Mouse (Mus musculus) stomach, embryonic 16.5 days (tissue): Measurements from ENCODE around the gene Scamp5. TPM values are rescaled to one million over a fixed set of nuclear protein-coding genes. Genes with fewer than 3 reads are reported as not detected.

ENCODE experiments used
- ATAC-seq: fragments of 200-750 bp; cut with Nextera tagmentation; 2 replicates; pipeline ENCODE4 v1.8.0; 2017; ENCODE audit warnings: moderate number of reproducible peaks, moderate TSS enrichment; ENCODE audit not compliant: insufficient read depth, low FRiP score
- H3K27ac ChIP-seq: fragments of 300-500 bp; sonication (generic); 2 replicates; pipeline ENCODE4 v1.5.1; 2014; ENCODE audit warnings: low read length
- H3K27me3 ChIP-seq: fragments of 300-500 bp; sonication (generic); 2 replicates; pipeline ENCODE4 v1.6.1; 2014; ENCODE audit warnings: low read length, control low read depth, mixed read lengths; ENCODE audit not compliant: control insufficient read depth, insufficient read depth
- H3K36me3 ChIP-seq: fragments of 300-500 bp; sonication (generic); 2 replicates; pipeline ENCODE4 v1.6.1; 2014; ENCODE audit warnings: low read length; ENCODE audit not compliant: control insufficient read depth, insufficient read depth
- H3K4me1 ChIP-seq: fragments of 300-500 bp; sonication (generic); 2 replicates; pipeline ENCODE4 v1.6.1; 2014; ENCODE audit warnings: low read length, control low read depth, mixed read lengths; ENCODE audit not compliant: control insufficient read depth, insufficient read depth
- H3K4me2 ChIP-seq: fragments of 300-500 bp; sonication (generic); 2 replicates; pipeline ENCODE4 v1.6.1; 2014; ENCODE audit warnings: low read depth, low read length, mixed read lengths
- H3K4me3 ChIP-seq: fragments of 300-500 bp; sonication (generic); replicated peaks from 2 replicates; pipeline ENCODE4 v1.5.1; 2014; ENCODE audit warnings: mild to moderate bottlenecking, low read length
- H3K9ac ChIP-seq: fragments of 300-500 bp; sonication (generic); 2 replicates; pipeline ENCODE4 v1.6.1; 2014; ENCODE audit warnings: low read length
- H3K9me3 ChIP-seq: fragments of 300-500 bp; sonication (generic); replicated peaks from 2 replicates; pipeline ENCODE4 v1.6.1; 2016; ENCODE audit warnings: low read length, control low read depth; ENCODE audit not compliant: control insufficient read depth
- WGBS: fragments of 180-500 bp; shearing (Covaris S2); extraction: QIAGEN DNeasy Blood & Tissue Kit; methylation state at CpG from one replicate; pipeline ENCODE4 v1.1.7; 2014; 5-methylcytosine and 5-hydroxymethylcytosine counted together
- polyA plus RNA-seq: library from polyadenylated mRNA; unstranded; fragments of >200 nt; fragmentation: Nextera tagmentation; extraction: Ambion mirVana; gene quantifications from 2 replicates; pipeline ENCODE4 v1.2.1, GENCODE M21; 2015

Gene Scamp5
- polyA plus RNA-seq, 1 experiment from 2014 or later = 28.5 TPM

DNA sequence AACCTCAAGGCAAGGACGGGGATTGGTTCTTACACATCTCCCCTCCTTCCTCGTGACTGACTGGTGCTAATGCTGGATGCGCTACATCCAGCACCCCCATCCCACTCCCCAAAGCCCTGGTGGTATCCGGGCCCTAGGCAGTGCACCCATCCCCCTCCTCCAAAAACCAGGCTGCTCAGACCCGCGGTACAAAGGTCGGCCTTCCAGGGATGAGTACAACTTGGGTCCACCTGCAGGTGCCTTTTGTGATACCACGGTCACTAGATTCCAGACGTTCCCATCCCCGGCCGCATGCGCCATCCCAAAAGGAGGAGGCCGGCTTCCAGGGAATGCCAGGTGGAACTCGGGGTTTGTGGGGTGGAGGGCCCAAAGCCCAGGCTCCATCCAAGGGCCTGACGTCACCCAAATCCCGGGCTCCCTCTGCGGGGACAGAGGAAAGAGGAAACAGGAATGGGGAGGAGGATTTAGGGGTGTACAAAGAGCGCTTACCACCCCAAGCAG, 539 bp downstream of the Scamp5 start:
- WGBS = under 1% methylated on average over 18 of the region's 18 CpGs
- ATAC-seq = peak; percentile 24; the same call in 1 of the 2 replicates

DNA sequence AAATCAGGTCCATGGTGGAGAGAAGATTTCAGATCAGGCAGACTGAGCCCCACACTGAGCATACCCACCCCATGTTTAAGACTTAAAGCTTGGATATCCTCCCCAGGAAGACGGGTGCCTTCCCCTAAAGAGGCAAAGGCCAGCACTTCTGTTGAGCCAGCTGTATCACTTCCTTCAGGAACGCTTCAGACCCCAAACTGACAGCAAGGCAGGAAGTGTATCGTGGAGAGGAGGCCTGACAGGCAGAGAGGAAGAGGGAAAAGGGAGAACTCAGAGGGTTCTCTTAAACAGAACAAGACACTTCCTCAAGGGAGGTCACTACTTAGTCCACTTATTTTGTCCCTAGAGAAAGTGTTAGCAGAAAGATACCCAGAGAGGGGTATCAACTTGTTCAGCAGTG, 1.8 kb downstream of the Scamp5 start:
- Histone ChIP-seq H3K4me3 (no peak overlapping the region; the same call in 1 of the 2 replicates), H3K9me3 (no peaks in the 10 kb centered on the region), H3K27ac (no peak overlapping the region), H3K36me3 (no peaks in the 10 kb centered on the region), H3K4me2 (peak overlapping the region; percentile 89), H3K4me1 (peaks cover 8% of the 10 kb centered on the region; the same call in 1 of the 2 replicates), H3K27me3 (no peaks in the 10 kb centered on the region), H3K9ac (no peak overlapping the region)
- no peak for ATAC-seq
- WGBS = 41% methylated on average over 3 of the region's 3 CpGs

More for the DNA sequence above, 539 bp downstream of the Scamp5 start:
- H3K9me3 ChIP-seq = no peaks in the 10 kb centered on the region
- H3K4me2 ChIP-seq = peak overlapping the region; percentile 89
- H3K4me3 ChIP-seq = peak overlapping the region; percentile 75
- H3K27me3 ChIP-seq = no peaks in the 10 kb centered on the region
- peaks cover 8% of the 10 kb centered on the region; the same call in 1 of the 2 replicates for H3K4me1 ChIP-seq
- H3K9ac ChIP-seq = peak overlapping the region; percentile 83
- peak overlapping the region; percentile 69 for H3K27ac ChIP-seq
- no peaks in the 10 kb centered on the region for H3K36me3 ChIP-seq

DNA sequence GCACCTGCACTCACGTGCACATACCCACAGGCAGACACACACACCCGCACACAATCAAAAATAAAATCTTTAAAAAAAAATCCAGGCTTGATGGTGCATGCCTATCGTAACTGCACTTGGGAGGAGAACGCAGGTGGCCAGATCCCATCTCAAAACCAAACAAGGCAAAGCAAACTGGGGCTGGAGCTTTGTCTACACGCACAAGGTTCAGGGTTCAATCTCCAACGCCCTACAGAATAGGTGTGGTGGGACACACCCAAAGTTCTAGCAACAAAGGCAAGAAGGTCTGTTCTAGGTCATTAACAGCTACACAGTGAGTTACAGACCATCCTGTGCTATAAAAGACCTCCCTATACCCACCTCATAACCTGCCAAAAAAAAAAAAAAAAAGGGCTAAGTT, 5.0 kb downstream of the Scamp5 start:
- Histone ChIP-seq H3K27ac (peak overlapping the region; percentile 82), H3K9ac (no peak overlapping the region), H3K4me2 (no peak overlapping the region), H3K36me3 (no peaks in the 10 kb centered on the region), H3K9me3 (no peaks in the 10 kb centered on the region), H3K4me3 (no peak overlapping the region), H3K4me1 (peaks cover 8% of the 10 kb centered on the region; the same call in 1 of the 2 replicates), H3K27me3 (no peaks in the 10 kb centered on the region)
- peak; percentile 81 for ATAC-seq
- WGBS = 55% methylated on average over 6 of the region's 6 CpGs

DNA sequence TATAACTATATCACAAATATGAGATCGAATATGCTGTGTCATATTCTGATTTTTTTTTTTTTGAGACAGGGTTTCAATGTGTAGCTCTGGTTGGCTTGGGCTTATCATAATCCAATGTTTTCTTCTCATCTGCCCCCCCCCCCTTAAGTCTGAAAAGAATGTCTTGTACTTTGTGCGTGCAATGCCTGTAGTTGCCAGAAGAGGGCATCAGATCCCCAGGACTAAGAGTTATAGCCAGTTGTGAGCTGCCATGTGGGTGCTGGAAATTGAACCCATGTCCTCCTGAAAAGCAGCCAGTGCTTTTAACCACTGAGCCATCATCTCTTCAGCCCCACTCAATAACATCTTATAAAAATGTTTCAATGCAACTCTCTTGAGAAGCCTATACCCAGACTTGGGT, 8.2 kb downstream of the Scamp5 start:
- no peaks in the 10 kb centered on the region for H3K36me3 ChIP-seq
- no peak overlapping the region for H3K4me3 ChIP-seq
- no peak overlapping the region for H3K9ac ChIP-seq
- no peaks in the 10 kb centered on the region for H3K4me1 ChIP-seq
- H3K9me3 ChIP-seq = no peaks in the 10 kb centered on the region
- ATAC-seq = no peak
- no peak overlapping the region for H3K4me2 ChIP-seq
- WGBS = 94% methylated on average over 2 of the region's 2 CpGs
- no peaks in the 10 kb centered on the region for H3K27me3 ChIP-seq
- no peak overlapping the region for H3K27ac ChIP-seq

DNA sequence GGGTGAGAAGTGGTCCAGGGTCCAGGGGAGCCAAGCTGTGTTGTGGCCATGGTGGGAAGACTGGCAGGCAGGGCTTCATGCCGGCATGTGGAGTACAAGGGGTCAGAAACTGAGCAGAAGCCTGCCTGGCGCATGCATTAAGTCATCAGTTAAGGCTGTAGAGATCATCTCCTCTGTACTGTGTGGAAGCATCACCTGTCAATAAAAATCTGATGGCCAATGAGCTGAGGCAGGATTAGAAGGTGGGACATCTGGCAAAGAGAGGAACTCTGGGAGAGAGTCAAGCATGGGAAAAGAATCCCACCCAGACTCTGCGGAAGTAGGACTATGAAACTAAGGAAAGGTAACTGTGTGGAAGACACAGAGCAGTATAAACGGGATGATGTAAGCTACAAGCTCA, 14.3 kb downstream of the Scamp5 start:
- Histone ChIP-seq H3K4me3 (no peak overlapping the region), H3K4me1 (no peaks in the 10 kb centered on the region), H3K4me2 (no peak overlapping the region), H3K9me3 (no peaks in the 10 kb centered on the region), H3K36me3 (no peaks in the 10 kb centered on the region), H3K27me3 (no peaks in the 10 kb centered on the region), H3K9ac (no peak overlapping the region), H3K27ac (no peak overlapping the region)
- WGBS = 91% methylated on average over 4 of the region's 4 CpGs
- ATAC-seq = no peak

DNA sequence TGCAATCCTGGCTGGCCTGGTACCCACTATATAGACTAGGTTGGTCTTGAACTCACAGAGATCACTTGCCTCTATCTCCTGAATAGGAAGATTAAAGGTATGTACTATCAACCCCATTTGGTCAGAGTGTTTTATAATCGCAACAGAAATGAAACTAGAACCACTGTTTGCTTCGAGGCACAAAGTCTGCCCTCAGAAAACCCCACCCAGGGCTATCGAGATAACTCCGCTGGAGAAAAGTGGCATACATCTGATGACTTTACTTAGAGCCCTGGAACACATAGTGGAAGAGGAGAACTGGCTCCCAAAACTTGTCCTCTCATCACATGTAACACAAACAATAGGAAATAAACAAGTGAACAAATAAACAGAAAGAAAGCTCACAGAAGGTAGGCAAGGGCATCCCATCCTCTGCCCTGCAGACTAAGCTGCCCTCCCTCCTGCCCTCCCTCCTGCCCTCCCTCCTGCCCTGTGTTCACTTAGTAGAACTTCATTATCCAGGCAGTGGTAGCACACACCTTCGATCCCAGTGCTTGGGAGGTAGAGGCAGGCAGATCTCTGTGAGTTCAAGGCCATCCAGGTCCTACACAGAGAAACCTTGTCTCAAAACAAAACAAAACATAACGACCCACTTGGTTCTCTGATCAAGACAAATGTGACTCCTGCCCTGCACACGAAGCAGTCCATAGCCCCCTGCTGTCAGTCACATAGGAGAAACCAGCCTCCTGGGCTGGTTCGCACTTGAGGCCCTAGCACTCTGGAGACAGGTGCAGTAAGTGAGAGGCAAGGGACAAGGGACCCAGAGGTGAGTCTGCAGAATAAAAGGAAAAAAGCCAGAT, 15.0 kb downstream of the Scamp5 start:
- Histone ChIP-seq H3K27ac (no peak overlapping the region), H3K4me2 (no peak overlapping the region), H3K36me3 (no peaks in the 10 kb centered on the region), H3K4me1 (no peaks in the 10 kb centered on the region), H3K4me3 (no peak overlapping the region), H3K9ac (no peak overlapping the region), H3K9me3 (no peaks in the 10 kb centered on the region), H3K27me3 (no peaks in the 10 kb centered on the region)
- WGBS = 72% methylated on average over 8 of the region's 8 CpGs
- ATAC-seq = no peak

DNA sequence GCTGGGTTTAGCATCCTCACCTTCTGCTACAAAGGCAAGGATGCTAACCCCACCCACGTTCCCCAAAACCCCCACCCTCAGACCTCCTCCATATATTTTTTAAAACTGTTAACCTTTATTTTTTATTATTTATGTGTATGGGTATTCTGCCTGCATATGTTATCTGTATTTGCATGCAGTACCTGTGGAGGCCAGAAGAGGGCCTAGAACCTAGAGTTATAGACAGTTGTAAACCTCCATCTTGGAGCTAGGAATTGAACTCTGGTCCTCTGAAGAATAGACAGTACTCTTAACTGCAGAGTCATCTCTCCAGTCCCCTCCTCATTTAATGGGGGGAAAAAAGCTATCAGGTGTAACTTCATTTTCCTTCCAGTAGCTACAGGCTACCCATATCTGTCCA, 18.1 kb downstream of the Scamp5 start:
- no peak for ATAC-seq
- no peaks in the 10 kb centered on the region for H3K36me3 ChIP-seq
- no peak overlapping the region for H3K9ac ChIP-seq
- no peak overlapping the region for H3K27ac ChIP-seq
- H3K4me3 ChIP-seq = no peak overlapping the region
- H3K4me2 ChIP-seq = no peak overlapping the region
- no peaks in the 10 kb centered on the region for H3K27me3 ChIP-seq
- WGBS = 70% methylated on average over 1 of the region's 1 CpGs
- H3K9me3 ChIP-seq = no peaks in the 10 kb centered on the region
- no peaks in the 10 kb centered on the region for H3K4me1 ChIP-seq

DNA sequence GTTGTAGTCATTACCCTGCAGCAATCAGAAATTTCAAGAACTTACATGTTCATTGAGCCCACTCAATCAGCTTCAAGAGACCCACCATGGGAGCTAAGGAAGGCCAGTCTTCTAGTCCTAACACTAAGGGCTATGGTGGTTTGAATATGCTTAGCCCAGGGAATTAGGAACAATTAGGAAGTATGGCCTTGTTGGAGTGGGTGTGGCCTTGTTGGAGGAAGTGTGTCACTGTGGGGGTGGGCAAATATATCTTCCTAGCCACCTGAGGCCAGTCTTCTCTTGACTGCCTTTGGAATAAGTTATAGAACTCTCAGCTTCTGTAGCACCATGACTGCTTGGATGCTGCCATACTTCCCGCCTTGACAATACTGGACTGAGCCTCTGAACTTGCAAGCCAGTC, 27.2 kb downstream of the Scamp5 start:
- no peak overlapping the region for H3K9ac ChIP-seq
- no peak for ATAC-seq
- 86% methylated on average over 1 of the region's 1 CpGs for WGBS
- H3K27me3 ChIP-seq = no peaks in the 10 kb centered on the region
- no peak overlapping the region for H3K4me3 ChIP-seq
- H3K4me2 ChIP-seq = no peak overlapping the region
- H3K9me3 ChIP-seq = no peaks in the 10 kb centered on the region
- H3K36me3 ChIP-seq = no peaks in the 10 kb centered on the region
- H3K27ac ChIP-seq = no peak overlapping the region
- peaks cover 5% of the 10 kb centered on the region; the same call in 1 of the 2 replicates for H3K4me1 ChIP-seq

DNA sequence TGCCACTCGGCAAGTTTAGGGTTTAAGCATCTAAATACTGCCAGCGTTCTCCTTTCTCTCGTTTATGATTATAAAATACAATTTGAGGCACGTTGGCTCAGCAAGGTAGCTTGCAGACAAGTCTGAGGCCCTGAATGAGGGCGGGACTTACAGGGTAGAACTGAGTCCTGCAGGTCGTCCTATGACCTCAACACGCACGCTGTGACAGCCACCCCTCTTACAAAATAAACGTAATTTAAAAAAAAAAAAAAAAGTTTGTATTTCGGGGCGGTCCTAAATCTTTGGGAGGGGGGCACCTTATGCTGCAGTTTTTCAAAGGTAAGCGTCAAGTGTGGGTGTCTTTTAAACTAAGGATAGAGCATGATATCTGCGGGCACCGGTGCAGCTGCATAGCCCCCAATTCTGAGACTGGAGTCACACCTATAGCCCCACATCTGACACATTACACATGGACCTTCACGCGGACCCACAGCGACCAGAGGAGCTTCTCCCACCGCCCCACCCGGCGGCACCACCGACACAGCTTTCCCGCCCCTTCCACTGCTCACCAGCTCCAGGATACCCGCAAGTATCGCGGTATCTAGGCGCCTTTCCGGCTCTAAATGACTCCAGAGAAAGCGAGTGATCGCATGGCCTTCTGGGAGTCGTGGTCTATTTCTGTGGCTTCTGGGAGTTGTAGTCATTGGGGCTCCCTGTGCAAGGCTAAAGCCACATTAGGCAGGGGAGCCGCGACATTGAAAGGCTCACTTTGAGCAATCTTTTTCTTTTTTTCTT, 28.2 kb downstream of the Scamp5 start, which contains the start of gene Ppcdc:
Gene Ppcdc (minus strand): TSS at position 603 of the 774 bp plus-strand sequence.
- no peaks in the 10 kb centered on the region for H3K36me3 ChIP-seq
- H3K27ac ChIP-seq = peak within 1 kb of the TSS; percentile 69
- no peaks in the 10 kb centered on the region for H3K27me3 ChIP-seq
- peaks cover 5% of the 10 kb centered on the region; the same call in 1 of the 2 replicates for H3K4me1 ChIP-seq
- peak within 1 kb of the TSS; percentile 74 for H3K9ac ChIP-seq
- peak within 1 kb of the TSS; percentile 63 for H3K4me2 ChIP-seq
- 2% methylated on average over 32 of the region's 32 CpGs for WGBS
- H3K4me3 ChIP-seq = peak within 1 kb of the TSS; percentile 55
- H3K9me3 ChIP-seq = no peaks in the 10 kb centered on the region
- ATAC-seq = peak; percentile 97
